In genomic region chr10:17796846-17797631, GRCm38 (mm10) we compare ENCODE assay signal across 10 mouse cellular contexts. TPM values are rescaled to one million over a fixed set of nuclear protein-coding genes. Genes with fewer than 3 reads are reported as not detected.
A peak's percentile ranks its signal among the peaks of the same experiment; 100 is the strongest.
DNase-seq lines count a peak whose midpoint lies in the region; ATAC-seq and TF ChIP-seq lines count a peak whose summit lies in the region.
"Had no signal": no experiment of that assay in that cellular context is flagged by ENCODE, and none has a peak within 500 bp of the region (broad histone marks: within the 10 kb centered on the region; RNA-seq: fewer than 3 reads in every experiment).

No protein-coding gene starts in this region.

- H3K36me3 ChIP-seq in ES-Bruce4 (ENCODE audit: control insufficient read depth, insufficient read depth, low read length, poor library complexity, severe bottlenecking) = no peaks in the 10 kb centered on the region
- peaks cover 16% of the 10 kb centered on the region for H3K36me3 ChIP-seq in heart, embryonic 14.5 days (ENCODE audit: control insufficient read depth, insufficient read depth, low read length)
- H3K36me3 ChIP-seq in limb, embryonic 15.5 days = no peaks in the 10 kb centered on the region
- H3K36me3 ChIP-seq: lung, embryonic 15.5 days had no signal

- no peak for TF ChIP-seq CTCF in ES-Bruce4 (IDR thresholded peaks at IDR 0.05; ENCODE audit: low read depth, low read length)

- H3K9ac ChIP-seq in ES-Bruce4 (ENCODE audit: low read depth, poor library complexity, severe bottlenecking) = no peak overlapping the region
- H3K9ac ChIP-seq in heart, embryonic 14.5 days (ENCODE audit: low read length) = peak overlapping the region; percentile 87
- no peak overlapping the region for H3K9ac ChIP-seq in limb, embryonic 15.5 days
- H3K9ac ChIP-seq: lung, embryonic 15.5 days had no signal

- WGBS in heart, embryonic 14.5 days = 8% methylated on average over 12 of the region's 12 CpGs
- 54% methylated on average over 12 of the region's 12 CpGs for WGBS in limb, embryonic 15.5 days

- no peak for TF ChIP-seq EP300 in ES-Bruce4 (IDR thresholded peaks at IDR 0.05; ENCODE audit: insufficient read depth, low read depth, low read length)

- no peak overlapping the region for H3K4me3 ChIP-seq in ES-Bruce4 (ENCODE audit: low read depth, low read length)
- peak overlapping the region; percentile 49 for H3K4me3 ChIP-seq in brown adipose tissue, adult 24 weeks (ENCODE audit: insufficient read depth, low read depth, low read length)
- H3K4me3 ChIP-seq in heart, embryonic 14.5 days (ENCODE audit: control insufficient read depth in 1 of 2, insufficient read depth in 1 of 2, low read depth in 1 of 2, low read length in 2 of 2) = peak overlapping the region; percentile 46 to 55; a peak in 3 of 4 replicates
- no peak overlapping the region for H3K4me3 ChIP-seq in limb, embryonic 15.5 days

- no peak for TF ChIP-seq POLR2A in ES-Bruce4 (IDR thresholded peaks at IDR 0.05; ENCODE audit: insufficient read depth, low read length)

- peak overlapping the region; percentile 58 for H3K4me2 ChIP-seq in heart, embryonic 14.5 days (ENCODE audit: low read length)
- peak overlapping the region; percentile 39 for H3K4me2 ChIP-seq in limb, embryonic 15.5 days

- no peaks in the 10 kb centered on the region for H3K27me3 ChIP-seq in ES-Bruce4 (ENCODE audit: control insufficient read depth, insufficient read depth, low read length, poor library complexity, severe bottlenecking)
- no peaks in the 10 kb centered on the region for H3K27me3 ChIP-seq in heart, embryonic 14.5 days (ENCODE audit: control insufficient read depth, insufficient read depth, low read length)
- H3K27me3 ChIP-seq in limb, embryonic 15.5 days = no peaks in the 10 kb centered on the region
- H3K27me3 ChIP-seq: lung, embryonic 15.5 days had no signal

- H3K4me1 ChIP-seq in ES-Bruce4 (ENCODE audit: control insufficient read depth, insufficient read depth, low read length) = no peaks in the 10 kb centered on the region
- H3K4me1 ChIP-seq in brown adipose tissue, adult 24 weeks (ENCODE audit: control insufficient read depth, insufficient read depth, insufficient read length, low read length) = peaks cover 8% of the 10 kb centered on the region
- H3K4me1 ChIP-seq in heart, embryonic 14.5 days (ENCODE audit: control insufficient read depth in 2 of 2, insufficient read depth in 2 of 2, low read length in 2 of 2) = peaks cover 16 to 41% of the 10 kb centered on the region in 2 experiments
- H3K4me1 ChIP-seq in limb, embryonic 15.5 days = peaks cover 26% of the 10 kb centered on the region; the same call in 1 of the 2 replicates

- ATAC-seq in heart, embryonic 14.5 days (ENCODE audit: insufficient number of reproducible peaks, insufficient read depth, low FRiP score, low read depth) = peak; percentile 93
- no peak for ATAC-seq in limb, embryonic 15.5 days (ENCODE audit: insufficient number of reproducible peaks, low FRiP score, low TSS enrichment, low read depth)

- no peak for DNase-seq in right cerebral cortex, postnatal 4 days
- no peak for DNase-seq in retina, postnatal 1 day
- DNase-seq in frontal cortex, postnatal 25 days (ENCODE audit: low spot score in 2 of 2) = no peak
- DNase-seq in urinary bladder, postnatal 25 days (ENCODE audit: low spot score) = no peak

- peak overlapping the region; percentile 17; the same call in 1 of the 2 replicates for H3K27ac ChIP-seq in ES-Bruce4 (ENCODE audit: insufficient read depth, low read length)
- peak overlapping the region; percentile 76 for H3K27ac ChIP-seq in brown adipose tissue, adult 24 weeks (replicated peaks; ENCODE audit: low read depth, low read length)
- H3K27ac ChIP-seq in heart, embryonic 14.5 days (replicated peaks in 1 of 2; ENCODE audit: control insufficient read depth in 1 of 2, insufficient read depth in 1 of 2, low read depth in 2 of 2, low read length in 2 of 2) = peak overlapping the region; percentile 94 to 99
- no peak overlapping the region for H3K27ac ChIP-seq in limb, embryonic 15.5 days

- no peaks in the 10 kb centered on the region; the same call in 1 of the 2 replicates for H3K9me3 ChIP-seq in ES-Bruce4 (replicated peaks; ENCODE audit: control insufficient read depth, insufficient read depth, low read length, poor library complexity, severe bottlenecking)
- H3K9me3 ChIP-seq in heart, embryonic 14.5 days (ENCODE audit: control insufficient read depth, low read length) = no peaks in the 10 kb centered on the region
- H3K9me3 ChIP-seq in limb, embryonic 15.5 days = no peaks in the 10 kb centered on the region
- H3K9me3 ChIP-seq: lung, embryonic 15.5 days had no signal

RNA-seq across cellular contexts. Expression of gene Txlnb, which starts 1.0 kb away (rescaled TPM):
- polyA plus RNA-seq in ES-Bruce4 (2011; ENCODE audit: insufficient read depth, insufficient read length, low read depth, missing spikeins) = 0.96 and 1.7 TPM in 2 replicates
- polyA plus RNA-seq in brown adipose tissue, adult 24 weeks (2012; ENCODE audit: insufficient read depth, insufficient read length, missing spikeins) = 12.1 and 13.1 TPM in 2 replicates
- polyA plus RNA-seq in heart, embryonic 14.5 days (2014; fragmentation: Nextera tagmentation; extraction: Ambion mirVana) = 45.2 and 46.8 TPM in 2 replicates
- polyA plus RNA-seq in limb, embryonic 15.5 days (2015; fragmentation: Nextera tagmentation; extraction: Ambion mirVana) = 3.5 and 7.4 TPM in 2 replicates
- polyA plus RNA-seq: small intestine, adult 2 months had no signal

Comparison
In these comparisons a context has a peak if more than half of its experiments do, and no peak if none do; other contexts are left out.
1. H3K4me3 ChIP-seq: peak in brown adipose tissue, adult 24 weeks (single experiment) and heart, embryonic 14.5 days (2 of 2); none in ES-Bruce4 (single experiment) and limb, embryonic 15.5 days (single experiment).